Mouse (Mus musculus) brain, embryonic 14.5 days (tissue): ENCODE measurements at regions not wholly inside any gene's neighbourhood (a gene's known extent, or its start where the extent isn't known, plus 50 kb on each side); places are given as distances from the start of the nearest gene placed in this dataset.

Experiments
- CTCF ChIP-seq: fragments of 200-500 bp; IDR thresholded peaks from 2 replicates; pipeline ENCODE4 v1.5.1; 2012; ENCODE audit warnings: inconsistent platforms, mild to moderate bottlenecking, moderate library complexity, borderline replicate concordance; ENCODE audit not compliant: insufficient read depth, insufficient read length; ENCODE audit errors: extremely low read depth
- POLR2A ChIP-seq: fragments of 200-500 bp; IDR thresholded peaks from 2 replicates; pipeline ENCODE4 v1.6.1; 2012; ENCODE audit warnings: mild to moderate bottlenecking, inconsistent platforms, borderline replicate concordance; ENCODE audit not compliant: poor library complexity, insufficient read depth, insufficient read length, severe bottlenecking; ENCODE audit errors: extremely low read depth

DNA sequence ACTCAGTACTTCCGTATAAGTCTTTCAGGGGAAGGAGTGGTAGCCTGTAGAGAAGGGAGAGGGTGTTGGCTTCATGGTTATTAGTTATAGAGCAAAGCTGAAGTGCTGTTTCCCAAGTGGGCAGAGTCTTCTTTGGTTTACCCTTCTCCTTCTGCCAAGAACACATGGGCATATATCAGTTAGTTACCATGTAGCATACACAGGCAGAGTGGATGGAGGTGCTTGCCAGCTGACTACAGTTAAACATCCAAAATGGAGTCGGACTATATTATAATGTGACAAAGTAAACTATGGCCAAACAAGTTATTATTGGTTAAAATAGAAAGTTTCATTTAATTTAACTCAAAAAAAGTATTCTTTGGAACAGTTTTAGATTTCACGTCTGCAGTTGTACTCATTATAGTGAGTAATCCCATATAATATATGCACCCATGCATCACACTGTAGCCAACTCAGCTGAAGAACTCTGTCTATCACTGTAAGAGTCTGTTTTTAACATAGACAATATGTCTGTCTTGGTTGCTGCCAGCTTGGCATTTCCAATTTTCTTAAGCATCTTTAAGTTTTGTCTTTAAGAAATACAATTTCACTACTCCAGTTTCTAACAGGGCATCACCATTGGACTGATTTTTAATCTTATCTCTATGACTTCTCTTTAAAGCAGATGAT, 803.4 kb upstream of the Pcdh17 start:
- no peak for TF ChIP-seq CTCF
- TF ChIP-seq POLR2A: no peak
